Mouse (Mus musculus): Measurements from ENCODE around the gene Slc15a3.

Slc15a3 gene

DNA sequence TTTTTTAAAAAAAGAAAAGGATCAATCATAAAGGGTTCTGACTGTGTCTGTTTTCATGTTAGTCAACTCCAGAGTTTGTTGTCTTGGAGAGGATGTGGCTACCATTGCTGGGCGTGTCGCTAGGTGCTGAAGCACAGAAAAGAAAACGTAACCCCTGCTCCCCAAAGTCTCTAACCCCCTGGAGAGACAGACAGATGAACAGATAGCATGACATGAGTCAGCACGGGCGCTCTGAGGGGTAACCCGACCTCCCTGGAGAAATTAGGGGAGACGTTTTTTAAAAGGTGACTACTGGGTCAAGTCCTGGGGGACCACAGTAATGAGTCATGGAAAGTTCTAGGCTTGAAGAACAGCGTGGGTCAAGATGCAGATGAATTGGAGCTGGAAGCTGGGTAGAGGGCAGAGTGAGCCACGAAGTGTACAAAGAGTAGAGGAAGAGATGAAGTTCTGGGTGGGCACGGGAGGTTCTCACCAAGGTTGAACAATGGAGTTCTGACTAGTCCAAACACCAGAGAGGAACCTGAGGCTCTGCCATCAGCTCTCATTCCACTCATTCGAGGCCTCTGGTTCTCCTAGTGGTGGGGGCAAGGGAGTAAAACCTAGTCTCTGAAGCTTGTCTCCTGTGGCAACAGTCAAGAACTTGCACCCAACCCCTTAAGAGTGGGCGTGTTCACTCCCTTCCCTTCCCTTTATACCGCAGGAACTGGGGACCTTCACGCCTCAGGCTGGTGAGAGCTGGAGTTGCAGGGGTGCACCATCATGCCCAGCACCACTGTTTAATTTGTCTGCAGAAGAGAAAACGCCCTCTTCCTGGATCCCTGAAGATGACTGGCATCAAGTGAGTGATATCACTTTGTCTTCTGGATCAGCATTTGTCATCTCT is at the start of gene Slc15a3:
Gene Slc15a3 (plus strand): TSS at position 718 of the 883 bp plus-strand sequence.
- no peak for DNase-seq

DNA sequence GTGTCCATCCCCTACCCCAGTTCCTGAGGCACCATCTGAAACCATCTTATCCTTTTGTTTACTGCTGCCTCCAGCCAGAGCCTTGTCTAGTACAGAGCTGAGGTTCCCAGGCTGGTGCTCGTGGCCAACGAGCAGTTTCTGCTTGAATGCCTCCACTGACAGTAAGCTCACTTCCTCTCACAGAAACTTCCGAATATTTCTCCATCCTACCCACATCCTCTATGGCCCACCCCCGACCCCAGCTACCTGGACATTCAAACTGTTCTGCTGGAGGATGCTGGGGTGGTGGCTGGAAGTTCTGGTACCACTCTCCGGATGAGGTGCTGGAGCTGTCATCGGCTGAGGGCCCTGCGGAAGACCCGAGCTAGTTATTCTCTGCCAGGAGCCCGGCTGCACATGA is 49.2 kb upstream of the Slc15a3 start:
- no peak for DNase-seq

DNA sequence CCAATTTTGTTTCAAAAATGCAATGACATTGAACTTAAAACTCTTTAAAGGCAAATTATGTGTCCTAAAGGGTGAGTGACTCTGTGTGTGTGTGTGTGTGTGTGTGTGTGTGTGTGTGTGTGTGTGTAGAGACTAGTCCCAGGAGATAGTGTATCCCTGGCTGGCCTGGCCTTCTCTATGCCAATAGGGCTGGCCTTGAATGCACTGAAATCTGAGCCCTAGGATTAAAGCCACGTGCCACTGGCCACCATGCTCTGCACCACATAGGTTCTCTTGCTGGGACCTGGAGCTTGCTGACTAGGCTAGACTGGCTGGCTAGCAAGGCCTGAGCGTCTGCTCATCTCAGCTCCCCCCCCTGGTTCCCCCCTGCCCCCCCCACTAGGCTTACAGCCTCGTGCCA is 46.5 kb upstream of the Slc15a3 start:
- no peak for DNase-seq

GRCm38 (mm10) chr19:10794916-10795315 is 44.6 kb upstream of the Slc15a3 start:
- no peak for DNase-seq

- DNase-seq: no peak
Measured at GRCm38 (mm10) chr19:10798576-10798975, 41.0 kb upstream of the Slc15a3 start.

GRCm38 (mm10) chr19:10799155-10799554 is 40.4 kb upstream of the Slc15a3 start:
- DNase-seq: no peak

DNA sequence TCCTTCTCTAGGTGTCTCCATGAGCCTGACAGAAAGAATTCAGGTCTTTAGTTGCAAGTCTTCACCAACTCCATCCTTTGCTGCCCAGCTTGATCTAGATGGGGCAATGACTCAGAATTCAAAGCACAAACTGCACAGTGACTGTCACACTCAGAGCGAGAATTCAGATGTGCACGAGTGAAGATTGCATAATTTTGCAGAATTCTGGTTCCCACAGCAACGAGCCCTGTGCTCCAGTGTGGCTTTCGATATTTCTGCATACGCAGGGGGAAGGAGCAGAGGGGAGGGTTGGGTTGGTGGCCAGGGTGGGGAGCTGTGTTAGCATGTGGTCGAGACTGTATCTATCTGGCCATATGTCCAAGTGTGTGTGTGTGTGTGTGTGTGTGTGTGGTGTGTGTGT is 38.5 kb upstream of the Slc15a3 start:
- no peak for DNase-seq

GRCm38 (mm10) chr19:10801906-10802305 is 37.6 kb upstream of the Slc15a3 start:
- no peak for DNase-seq

DNA sequence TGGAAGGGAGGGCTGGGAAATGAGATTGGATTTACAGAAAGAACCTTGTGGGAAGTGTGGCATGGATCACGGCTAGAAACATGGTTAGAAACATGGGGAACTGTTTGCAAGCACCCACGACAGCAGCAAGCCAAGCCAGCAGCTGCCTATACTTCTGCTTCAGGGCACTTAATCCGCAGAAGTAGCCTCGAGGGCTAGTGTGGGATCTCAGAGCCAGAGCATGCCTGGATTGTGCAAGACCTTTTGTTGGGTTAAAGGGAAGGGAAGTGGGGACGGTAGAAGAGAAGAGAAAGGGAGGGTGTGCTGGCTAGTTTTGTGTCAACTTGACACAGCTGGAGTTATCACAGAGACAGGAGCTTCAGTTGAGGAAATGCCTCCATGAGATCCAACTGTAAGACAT is 35.8 kb upstream of the Slc15a3 start:
- no peak for DNase-seq

- DNase-seq: no peak
Measured at GRCm38 (mm10) chr19:10804850-10805660, 34.5 kb upstream of the Slc15a3 start.

DNA sequence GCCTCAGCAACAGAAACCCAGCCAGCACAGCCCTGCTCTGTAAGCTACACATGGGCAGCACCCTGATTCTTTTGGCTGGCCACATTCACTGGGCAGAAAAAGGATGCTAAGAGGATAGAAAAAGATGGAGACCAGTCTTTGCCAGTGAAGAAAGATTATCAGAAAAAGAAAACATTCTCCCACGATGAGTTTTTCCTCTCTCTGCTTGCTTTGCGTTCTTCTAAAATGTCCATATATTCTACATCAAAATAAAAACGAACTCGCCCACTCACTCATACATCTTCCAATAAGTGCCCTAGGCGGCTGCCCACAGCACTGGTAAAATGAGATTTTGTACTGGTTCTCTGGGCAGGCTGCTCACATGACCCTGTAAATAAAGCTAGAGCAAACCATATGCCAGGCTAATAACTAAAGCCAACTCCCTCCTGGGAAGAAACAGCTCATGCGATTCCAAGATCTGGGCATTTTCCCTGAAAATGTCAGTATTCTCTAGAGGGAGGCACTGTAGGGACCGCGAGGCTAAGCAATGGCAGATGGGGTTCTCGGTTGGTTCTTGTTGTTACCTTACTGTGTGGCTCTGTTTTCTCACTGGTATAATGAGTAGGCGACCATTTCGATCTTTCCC is 33.8 kb upstream of the Slc15a3 start:
- no peak for DNase-seq

GRCm38 (mm10) chr19:10808524-10809233 is 30.8 kb upstream of the Slc15a3 start:
- no peak for DNase-seq

DNA sequence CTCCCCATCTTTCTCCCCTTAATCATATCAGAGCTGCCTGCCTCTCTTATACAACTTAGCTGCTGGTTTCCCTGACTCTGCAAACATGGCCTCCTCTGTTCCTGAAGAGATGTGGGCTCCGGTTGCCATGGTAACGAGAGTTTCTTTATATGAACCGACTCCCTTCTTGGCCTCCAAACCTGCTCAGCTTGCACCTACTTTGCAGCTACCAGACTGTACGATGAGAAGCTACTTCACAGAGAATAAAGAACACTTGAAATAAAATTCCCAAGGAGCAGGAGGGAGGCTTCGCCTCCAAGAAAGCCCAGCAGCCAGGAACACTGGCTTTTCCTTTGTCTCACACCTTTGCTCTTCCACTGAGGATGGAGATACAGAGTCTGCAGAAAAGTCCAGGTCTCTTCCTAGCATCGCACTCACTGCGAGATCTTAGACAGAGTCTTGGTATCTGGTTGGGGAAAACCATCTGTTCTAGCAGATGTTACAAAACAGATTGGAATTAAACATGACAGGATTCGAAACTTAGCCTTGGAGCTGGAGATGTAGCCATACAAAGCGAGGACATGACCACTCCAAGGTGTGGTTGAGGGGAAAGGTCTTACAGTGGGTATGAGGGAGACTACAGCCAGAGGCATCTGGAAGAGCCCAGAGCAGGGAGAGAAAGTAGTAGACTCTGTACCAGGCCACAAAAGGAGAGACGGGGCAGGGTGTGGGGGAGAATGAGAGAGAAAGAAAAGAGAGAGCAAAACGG is 29.9 kb upstream of the Slc15a3 start:
- no peak for DNase-seq

GRCm38 (mm10) chr19:10810176-10810492 is 29.4 kb upstream of the Slc15a3 start:
- DNase-seq: no peak

GRCm38 (mm10) chr19:10811471-10811870 is 28.1 kb upstream of the Slc15a3 start:
- no peak for DNase-seq

- no peak for DNase-seq
Measured at GRCm38 (mm10) chr19:10813039-10813438, 26.5 kb upstream of the Slc15a3 start.

GRCm38 (mm10) chr19:10813905-10814304 is 25.6 kb upstream of the Slc15a3 start:
- DNase-seq: no peak

DNA sequence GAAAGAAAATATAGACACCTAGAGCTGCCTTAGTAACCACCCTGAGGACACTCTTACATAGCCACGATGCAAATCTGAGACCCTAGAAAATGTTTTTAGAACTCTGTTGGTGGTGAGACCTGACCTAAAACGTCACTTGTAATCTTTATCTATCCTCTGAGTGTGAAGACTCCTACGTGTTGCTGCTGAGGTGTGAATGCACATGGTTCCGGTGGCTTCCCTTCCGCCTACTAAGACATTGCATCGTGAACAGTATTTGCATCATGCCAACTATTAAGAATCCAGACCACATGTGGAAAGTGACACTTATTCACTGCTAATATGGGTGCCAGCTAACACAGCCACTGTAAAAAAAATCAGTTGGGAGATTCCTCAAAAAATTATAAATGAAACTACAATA is 23.7 kb upstream of the Slc15a3 start:
- no peak for DNase-seq

DNA sequence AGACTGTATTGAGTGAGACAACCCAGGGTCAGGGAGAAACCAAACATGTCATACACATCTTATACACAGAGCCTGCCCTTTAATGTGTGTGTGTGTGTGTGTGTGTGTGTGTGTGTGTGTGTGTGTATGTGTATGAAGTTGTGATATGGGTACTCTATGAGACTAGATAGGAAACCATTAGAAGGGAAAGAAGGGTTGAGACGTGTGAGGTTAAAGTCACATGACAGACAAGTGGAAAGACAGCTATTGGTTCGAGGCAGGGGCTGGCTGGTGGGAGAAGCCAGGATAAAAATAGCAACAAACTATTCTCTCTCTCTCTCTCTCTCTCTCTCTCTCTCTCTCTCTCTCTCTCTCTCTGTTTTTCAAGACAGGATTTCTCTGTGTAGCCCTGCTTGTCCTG is 23.1 kb upstream of the Slc15a3 start:
- no peak for DNase-seq

DNA sequence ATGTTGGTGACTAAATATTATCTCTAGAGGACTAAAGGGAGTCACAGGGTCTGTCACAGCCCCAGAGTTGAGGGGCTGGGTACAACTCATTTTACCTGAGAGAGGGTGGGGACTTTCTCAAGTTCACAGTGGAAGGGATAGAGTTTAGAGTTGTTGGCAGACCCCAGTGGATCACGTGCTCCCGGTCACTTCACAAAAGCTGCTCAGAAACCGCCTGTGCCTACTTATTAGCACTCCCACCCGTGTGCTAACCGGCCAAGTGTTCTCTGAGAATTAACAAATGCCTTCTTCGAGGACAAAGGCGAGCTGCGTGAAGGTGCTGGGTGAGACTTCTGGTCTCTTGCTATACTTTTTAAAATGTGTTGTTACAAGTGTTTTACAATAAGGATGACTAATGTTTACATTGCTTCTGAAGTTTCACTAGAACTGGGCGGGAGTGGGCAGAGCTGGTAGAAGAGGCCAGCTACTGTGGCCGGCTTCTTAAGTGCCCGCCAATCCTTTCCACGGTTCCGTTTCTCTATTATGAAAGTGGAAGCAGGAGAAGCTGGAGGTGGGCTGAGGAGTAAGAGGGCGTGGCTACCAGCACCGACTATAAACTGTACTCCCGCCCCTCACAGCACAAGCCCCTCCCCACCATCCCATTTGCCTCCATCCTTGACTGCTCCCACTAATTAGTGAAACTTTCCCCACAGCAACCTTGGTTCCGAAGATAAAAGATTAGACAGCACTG is 21.1 kb upstream of the Slc15a3 start:
- peak; percentile 29 to 69 for DNase-seq

GRCm38 (mm10) chr19:10821319-10821718 is 18.2 kb upstream of the Slc15a3 start:
- no peak for DNase-seq

- DNase-seq: no peak
Measured at GRCm38 (mm10) chr19:10822534-10822933, 17.0 kb upstream of the Slc15a3 start.

Data from kidney, postnatal 25 days (tissue).